In genomic region chr7:58658790-58659405, GRCm38 (mm10) we compare ENCODE assay signal across 8 mouse cellular contexts. TPM values are rescaled to one million over a fixed set of nuclear protein-coding genes. Genes with fewer than 3 reads are reported as not detected.
DNase-seq lines count a peak whose midpoint lies in the region; ATAC-seq lines count a peak whose summit lies in the region.

No protein-coding gene starts in this region.

- WGBS in liver, embryonic 13.5 days (ENCODE audit: insufficient replicate concordance) = 19% methylated on average over 14 of the region's 14 CpGs

- H3K4me3 ChIP-seq in liver, embryonic 13.5 days (replicated peaks) = peak overlapping the region; percentile 61

- no peaks in the 10 kb centered on the region for H3K9me3 ChIP-seq in liver, embryonic 13.5 days (replicated peaks)

- peaks cover 21% of the 10 kb centered on the region for H3K27me3 ChIP-seq in liver, embryonic 13.5 days

- ATAC-seq in liver, embryonic 13.5 days (ENCODE audit: low read depth) = 0 out of 2 replicates have a peak, but pooled peaks have one; percentile 13
- ATAC-seq in erythroid progenitor cell, adult 5-6 weeks (replicated peaks; ENCODE audit: low FRiP score, poor library complexity, severe bottlenecking) = no peak

- H3K36me3 ChIP-seq in liver, embryonic 13.5 days = no peaks in the 10 kb centered on the region

- peak; percentile 42 for DNase-seq in adrenal gland, adult 2 months
- DNase-seq in adrenal gland, postnatal 14 days = no peak
- peak; percentile 16 to 24 for DNase-seq in thymus, adult 18-20 months
- no peak for DNase-seq in thymus, postnatal 14 days
- no peak for DNase-seq in liver, embryonic 13.5 days
- DNase-seq in thymus, postnatal 25 days = peak; percentile 54
- DNase-seq in kidney, adult 8-10 months = no peak

- peak overlapping the region; percentile 74 for H3K4me2 ChIP-seq in liver, embryonic 13.5 days

- peak overlapping the region; percentile 61 for H3K9ac ChIP-seq in liver, embryonic 13.5 days

- no peaks in the 10 kb centered on the region for H3K4me1 ChIP-seq in liver, embryonic 13.5 days (replicated peaks)

- H3K27ac ChIP-seq in liver, embryonic 13.5 days = no peak overlapping the region

RNA-seq across cellular contexts. Expression of gene Atp10a, which starts 2.9 kb away (rescaled TPM):
- total RNA-seq in adrenal gland, adult 2 months (2021) = 10 to 100 TPM; 65.4 to 83.7 TPM
- polyA plus RNA-seq in adrenal gland, adult 2 months (2012; rRNA removed) = 29.5 and 35.2 TPM in 2 replicates
- 43.4 and 46.8 TPM in 2 replicates for total RNA-seq in adrenal gland, postnatal 14 days (2021)
- polyA plus RNA-seq in liver, embryonic 13.5 days (2015; fragmentation: Nextera tagmentation; extraction: Ambion mirVana) = 0.74 and 0.94 TPM in 2 replicates
- total RNA-seq in erythroid progenitor cell, adult 5-6 weeks (2015; ENCODE audit: low replicate concordance) = 1.7 and 2.5 TPM in 2 replicates
- 0.90 TPM in 1 of 2 replicates, not detected in the other for total RNA-seq in erythroid progenitor cell, adult 5-6 weeks (2017; ENCODE audit: low replicate concordance)

Comparison
In these comparisons a context has a peak if more than half of its experiments do, and no peak if none do; other contexts are left out.
1. DNase-seq: peak in adrenal gland, adult 2 months (single experiment), thymus, adult 18-20 months (2 of 2) and thymus, postnatal 25 days (single experiment); none in adrenal gland, postnatal 14 days (single experiment), thymus, postnatal 14 days (single experiment), liver, embryonic 13.5 days (single experiment) and kidney, adult 8-10 months (0 of 2).
2. RNA of gene Atp10a, which starts 2.9 kb away (total RNA-seq): 65.4 to 83.7 TPM in adrenal gland, adult 2 months and 43.4 to 46.8 TPM in adrenal gland, postnatal 14 days; 0.90 to 2.5 TPM in erythroid progenitor cell, adult 5-6 weeks; every median in the first group is over 10 times any median in the second.